Mouse (Mus musculus): ENCODE data around the gene Magi1. TPM values are rescaled to one million over a fixed set of nuclear protein-coding genes. Genes with fewer than 3 reads are reported as not detected.

Magi1 gene
- 6.8 and 8.8 TPM in 2 replicates for polyA plus RNA-seq (2014; fragmentation: Nextera tagmentation; extraction: Ambion mirVana)

DNA sequence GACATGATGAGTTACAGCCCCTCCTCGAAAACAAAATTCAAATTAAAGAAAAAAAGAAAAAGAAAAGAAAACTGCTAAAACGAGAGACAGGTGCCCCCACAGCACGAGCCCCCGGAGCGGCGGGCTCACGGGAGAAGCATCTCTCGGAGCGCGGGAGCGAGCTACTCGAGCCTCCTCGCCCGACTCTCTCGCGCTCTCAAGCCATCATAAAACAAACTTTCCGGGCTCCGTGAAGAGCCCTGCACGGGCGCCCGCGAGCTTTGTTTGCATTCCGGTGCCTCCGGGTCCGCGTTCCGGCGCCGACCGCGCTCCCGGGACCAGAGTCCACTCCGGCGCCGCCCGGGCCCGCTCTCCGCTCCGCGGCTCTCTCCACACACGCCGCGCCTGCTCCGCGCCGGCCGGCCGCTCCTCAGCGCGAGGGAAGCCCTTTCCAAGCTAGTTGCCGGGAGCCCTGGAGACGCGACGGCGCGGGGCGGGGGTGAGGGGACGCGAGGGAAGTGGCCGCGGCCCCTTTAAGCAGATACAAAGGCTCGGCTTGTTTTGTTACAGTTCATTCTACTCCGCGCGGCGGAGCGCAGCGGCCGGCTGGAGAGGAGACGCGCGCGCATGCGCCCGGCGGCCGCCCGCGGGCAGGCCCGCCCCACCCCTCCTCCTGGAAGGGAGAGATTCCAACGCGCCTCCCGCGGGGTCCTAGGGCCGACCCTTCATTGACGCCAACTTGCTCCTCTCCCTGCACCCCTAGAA, at the start of gene Magi1:
Magi1 (minus strand) TSS at position 600 of the 744 bp plus-strand sequence.
- peaks cover under 1% of the 10 kb centered on the region; the same call in 1 of the 2 replicates for H3K9me3 ChIP-seq (ENCODE audit: control insufficient read depth, low read length)
- DNase-seq (ENCODE audit: low spot score): peak; percentile 98
- under 1% methylated on average over 55 of the region's 86 CpGs for WGBS

DNA sequence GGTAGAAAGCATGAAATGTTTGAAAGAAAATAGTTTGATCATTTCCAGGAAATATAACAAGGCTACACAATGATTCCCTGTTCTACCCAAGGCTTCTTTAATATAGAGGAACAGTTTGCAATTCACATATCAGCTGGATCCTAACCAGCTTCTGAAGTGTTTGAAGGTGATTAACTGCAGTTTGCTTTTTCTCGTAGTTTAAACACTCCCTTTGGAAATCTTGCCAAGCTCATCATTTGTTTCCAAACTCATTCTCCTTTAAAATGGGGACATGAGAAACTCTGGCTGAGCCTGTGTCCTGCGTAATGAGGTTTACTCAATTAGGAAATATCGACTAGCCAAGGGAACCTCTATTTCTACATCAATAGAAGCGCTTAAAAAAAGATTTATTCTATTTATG, 43.4 kb upstream of the Magi1 start:
- no peak for DNase-seq (ENCODE audit: low spot score)
- no peak overlapping the region for H3K27ac ChIP-seq (replicated peaks; ENCODE audit: low read depth, low read length)
- no peaks in the 10 kb centered on the region for H3K27me3 ChIP-seq (replicated peaks; ENCODE audit: control insufficient read depth, insufficient read depth, low read length)
- no peak for ATAC-seq (ENCODE audit: low read depth)
- H3K4me1 ChIP-seq (ENCODE audit: control insufficient read depth, insufficient read depth, low read length): no peaks in the 10 kb centered on the region
- 69% methylated on average over 4 of the region's 4 CpGs for WGBS
- no peaks in the 10 kb centered on the region for H3K36me3 ChIP-seq (ENCODE audit: control insufficient read depth, insufficient read depth, low read length)
- H3K9ac ChIP-seq (ENCODE audit: low read depth, low read length): no peak overlapping the region
- no peaks in the 10 kb centered on the region for H3K9me3 ChIP-seq (ENCODE audit: control insufficient read depth, low read length)
- no peak overlapping the region for H3K4me3 ChIP-seq (ENCODE audit: low read depth, low read length)
- H3K4me2 ChIP-seq (ENCODE audit: low read depth, low read length): no peak overlapping the region

More for the DNA sequence above, at the start of gene Magi1:
- Histone ChIP-seq H3K9ac (ENCODE audit: low read depth, low read length) (peak within 1 kb of the TSS; percentile 84), H3K27ac (replicated peaks; ENCODE audit: low read depth, low read length) (peak within 1 kb of the TSS; percentile 97), H3K4me3 (ENCODE audit: low read depth, low read length) (peak within 1 kb of the TSS; percentile 84), H3K27me3 (replicated peaks; ENCODE audit: control insufficient read depth, insufficient read depth, low read length) (no peaks in the 10 kb centered on the region), H3K36me3 (ENCODE audit: control insufficient read depth, insufficient read depth, low read length) (no peaks in the 10 kb centered on the region), H3K4me2 (ENCODE audit: low read depth, low read length) (peak within 1 kb of the TSS; percentile 95), H3K4me1 (ENCODE audit: control insufficient read depth, insufficient read depth, low read length) (peaks cover 13% of the 10 kb centered on the region)
- peak; percentile 97 for ATAC-seq (ENCODE audit: low read depth)

DNA sequence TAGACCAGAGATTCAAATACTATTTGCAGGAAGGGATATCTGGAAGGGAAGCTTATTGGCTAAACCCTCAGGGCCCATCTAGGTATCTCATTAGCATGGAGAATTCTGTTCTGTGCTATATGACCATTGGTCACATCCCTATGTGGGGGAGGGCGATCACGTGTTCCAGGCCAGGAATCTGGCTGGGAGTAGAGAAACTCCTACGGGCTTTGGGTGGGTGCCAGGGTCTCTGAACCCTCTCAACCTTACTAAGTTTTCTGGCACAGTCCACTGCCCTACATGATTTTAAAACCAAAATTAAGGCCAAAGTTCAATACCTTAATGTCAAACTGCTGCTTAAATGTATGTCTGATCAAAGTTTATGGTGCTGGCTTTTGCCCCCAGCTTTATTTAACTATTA, 33.2 kb upstream of the Magi1 start:
- Histone ChIP-seq H3K4me3 (ENCODE audit: low read depth, low read length) (no peak overlapping the region), H3K4me1 (ENCODE audit: control insufficient read depth, insufficient read depth, low read length) (no peaks in the 10 kb centered on the region), H3K27ac (replicated peaks; ENCODE audit: low read depth, low read length) (no peak overlapping the region), H3K36me3 (ENCODE audit: control insufficient read depth, insufficient read depth, low read length) (no peaks in the 10 kb centered on the region), H3K4me2 (ENCODE audit: low read depth, low read length) (no peak overlapping the region), H3K27me3 (replicated peaks; ENCODE audit: control insufficient read depth, insufficient read depth, low read length) (no peaks in the 10 kb centered on the region), H3K9ac (ENCODE audit: low read depth, low read length) (no peak overlapping the region), H3K9me3 (ENCODE audit: control insufficient read depth, low read length) (no peaks in the 10 kb centered on the region)
- WGBS: 89% methylated on average over 3 of the region's 3 CpGs
- ATAC-seq (ENCODE audit: low read depth) (no peak), DNase-seq (ENCODE audit: low spot score) (no peak)

DNA sequence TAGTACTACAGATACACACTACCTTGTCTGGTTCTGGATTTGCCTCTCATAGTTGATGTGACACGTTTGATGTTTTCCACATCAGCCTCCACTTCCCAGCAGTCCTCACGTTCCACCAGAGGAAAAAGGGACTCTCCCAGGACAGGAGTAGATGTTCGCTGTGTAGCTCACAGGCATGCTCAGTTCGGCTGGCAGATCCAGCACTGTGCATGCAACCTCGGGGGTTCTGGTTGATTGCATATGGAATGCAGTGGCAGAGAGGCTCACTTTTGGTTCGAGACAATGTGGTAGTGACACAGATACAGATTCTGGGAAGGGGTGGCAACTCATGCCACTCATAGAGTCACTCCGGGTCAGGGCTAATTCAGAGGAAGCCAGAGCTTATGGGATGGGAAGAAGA, 28.6 kb upstream of the Magi1 start:
- Histone ChIP-seq H3K36me3 (ENCODE audit: control insufficient read depth, insufficient read depth, low read length) (no peaks in the 10 kb centered on the region), H3K9me3 (ENCODE audit: control insufficient read depth, low read length) (no peaks in the 10 kb centered on the region), H3K27ac (replicated peaks; ENCODE audit: low read depth, low read length) (no peak overlapping the region), H3K4me1 (ENCODE audit: control insufficient read depth, insufficient read depth, low read length) (peaks cover 6% of the 10 kb centered on the region; the same call in 1 of the 2 replicates), H3K27me3 (replicated peaks; ENCODE audit: control insufficient read depth, insufficient read depth, low read length) (no peaks in the 10 kb centered on the region), H3K4me2 (ENCODE audit: low read depth, low read length) (no peak overlapping the region), H3K4me3 (ENCODE audit: low read depth, low read length) (no peak overlapping the region), H3K9ac (ENCODE audit: low read depth, low read length) (no peak overlapping the region)
- DNase-seq (ENCODE audit: low spot score) (no peak), ATAC-seq (ENCODE audit: low read depth) (no peak)
- 61% methylated on average over 7 of the region's 7 CpGs for WGBS

DNA sequence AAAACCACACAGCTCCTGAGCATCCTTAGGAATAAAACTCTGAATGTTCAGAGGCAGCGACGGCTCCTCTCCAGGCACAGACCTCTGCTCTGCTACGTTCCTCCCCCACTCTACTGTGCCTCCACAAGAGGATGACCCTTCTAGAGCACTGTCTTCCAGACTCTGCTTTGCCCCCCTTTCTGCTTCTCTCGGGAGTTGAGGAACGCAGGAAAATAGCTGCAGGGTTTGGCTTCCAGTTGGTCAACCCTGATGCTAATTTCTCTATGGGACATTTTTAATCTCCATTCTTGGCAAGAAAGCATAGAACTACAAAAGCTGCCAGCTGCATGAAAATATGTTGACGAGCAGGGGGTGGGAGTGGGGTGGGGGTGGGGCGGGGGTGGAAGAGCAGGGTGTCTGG, 24.8 kb upstream of the Magi1 start:
- Histone ChIP-seq H3K4me2 (ENCODE audit: low read depth, low read length) (peak overlapping the region; percentile 23; the same call in 1 of the 2 replicates), H3K27me3 (replicated peaks; ENCODE audit: control insufficient read depth, insufficient read depth, low read length) (no peaks in the 10 kb centered on the region), H3K27ac (replicated peaks; ENCODE audit: low read depth, low read length) (no peak overlapping the region), H3K36me3 (ENCODE audit: control insufficient read depth, insufficient read depth, low read length) (no peaks in the 10 kb centered on the region), H3K4me3 (ENCODE audit: low read depth, low read length) (no peak overlapping the region), H3K9me3 (ENCODE audit: control insufficient read depth, low read length) (0 out of 2 replicates have a peak, but pooled peaks cover 3% of the 10 kb centered on the region), H3K9ac (ENCODE audit: low read depth, low read length) (no peak overlapping the region), H3K4me1 (ENCODE audit: control insufficient read depth, insufficient read depth, low read length) (peaks cover 6% of the 10 kb centered on the region; the same call in 1 of the 2 replicates)
- DNase-seq (ENCODE audit: low spot score) (peak; percentile 82), ATAC-seq (ENCODE audit: low read depth) (no peak)
- 18% methylated on average over 7 of the region's 7 CpGs for WGBS

DNA sequence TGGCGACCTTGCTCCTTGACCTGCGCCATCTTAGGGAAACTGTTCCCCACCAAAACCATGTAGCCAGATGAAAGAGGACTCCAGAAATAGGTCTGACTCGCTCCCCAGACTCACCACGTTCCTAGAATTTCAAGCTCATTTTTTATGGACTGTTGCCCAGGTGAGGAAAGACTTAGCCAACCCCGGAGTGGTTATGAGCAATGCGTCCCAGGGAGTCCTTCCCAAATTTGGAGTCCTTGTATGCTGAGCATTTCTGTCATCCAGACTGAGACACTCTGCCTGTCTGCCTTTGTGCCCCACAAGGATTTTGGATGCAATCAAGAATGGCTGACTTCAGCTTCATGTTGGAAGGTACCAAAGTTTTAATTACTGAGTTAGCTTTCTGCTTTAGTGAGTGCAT, 19.8 kb upstream of the Magi1 start:
- no peak for ATAC-seq (ENCODE audit: low read depth)
- Histone ChIP-seq H3K27ac (replicated peaks; ENCODE audit: low read depth, low read length) (no peak overlapping the region), H3K27me3 (replicated peaks; ENCODE audit: control insufficient read depth, insufficient read depth, low read length) (no peaks in the 10 kb centered on the region), H3K4me1 (ENCODE audit: control insufficient read depth, insufficient read depth, low read length) (peaks cover 4% of the 10 kb centered on the region; the same call in 1 of the 2 replicates), H3K36me3 (ENCODE audit: control insufficient read depth, insufficient read depth, low read length) (no peaks in the 10 kb centered on the region), H3K9ac (ENCODE audit: low read depth, low read length) (no peak overlapping the region), H3K9me3 (ENCODE audit: control insufficient read depth, low read length) (0 out of 2 replicates have a peak, but pooled peaks cover 3% of the 10 kb centered on the region), H3K4me2 (ENCODE audit: low read depth, low read length) (no peak overlapping the region), H3K4me3 (ENCODE audit: low read depth, low read length) (no peak overlapping the region)
- whole genome bisulfite sequencing: 67% methylated on average over 6 of the region's 6 CpGs
- peak; percentile 30 for DNase-seq (ENCODE audit: low spot score)

DNA sequence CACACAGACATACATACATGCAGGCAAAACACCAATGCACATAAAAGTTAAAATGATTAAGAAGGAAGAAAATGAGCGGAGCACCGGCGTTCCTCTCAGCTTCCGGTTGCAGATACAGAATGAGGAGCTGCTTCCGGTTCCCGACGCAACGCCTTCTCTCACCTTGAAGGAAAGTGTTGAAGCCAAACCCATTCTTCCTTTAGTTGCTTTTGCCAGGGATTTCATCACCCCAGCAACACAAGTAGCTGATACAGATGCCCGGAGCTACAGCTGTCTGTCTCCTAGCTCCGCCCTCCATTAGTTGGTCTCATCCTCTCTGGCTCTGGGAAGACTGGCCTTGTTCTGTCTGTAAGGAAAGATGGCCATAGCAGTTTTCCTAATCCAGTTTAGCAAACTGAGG, 18.1 kb upstream of the Magi1 start:
- no peaks in the 10 kb centered on the region for H3K4me1 ChIP-seq (ENCODE audit: control insufficient read depth, insufficient read depth, low read length)
- H3K9ac ChIP-seq (ENCODE audit: low read depth, low read length): no peak overlapping the region
- no peaks in the 10 kb centered on the region for H3K27me3 ChIP-seq (replicated peaks; ENCODE audit: control insufficient read depth, insufficient read depth, low read length)
- 0 out of 2 replicates have a peak, but pooled peaks cover 3% of the 10 kb centered on the region for H3K9me3 ChIP-seq (ENCODE audit: control insufficient read depth, low read length)
- no peak overlapping the region for H3K27ac ChIP-seq (replicated peaks; ENCODE audit: low read depth, low read length)
- H3K36me3 ChIP-seq (ENCODE audit: control insufficient read depth, insufficient read depth, low read length): no peaks in the 10 kb centered on the region
- no peak overlapping the region for H3K4me3 ChIP-seq (ENCODE audit: low read depth, low read length)
- no peak for ATAC-seq (ENCODE audit: low read depth)
- no peak for DNase-seq (ENCODE audit: low spot score)
- 91% methylated on average over 10 of the region's 10 CpGs for WGBS
- no peak overlapping the region for H3K4me2 ChIP-seq (ENCODE audit: low read depth, low read length)

DNA sequence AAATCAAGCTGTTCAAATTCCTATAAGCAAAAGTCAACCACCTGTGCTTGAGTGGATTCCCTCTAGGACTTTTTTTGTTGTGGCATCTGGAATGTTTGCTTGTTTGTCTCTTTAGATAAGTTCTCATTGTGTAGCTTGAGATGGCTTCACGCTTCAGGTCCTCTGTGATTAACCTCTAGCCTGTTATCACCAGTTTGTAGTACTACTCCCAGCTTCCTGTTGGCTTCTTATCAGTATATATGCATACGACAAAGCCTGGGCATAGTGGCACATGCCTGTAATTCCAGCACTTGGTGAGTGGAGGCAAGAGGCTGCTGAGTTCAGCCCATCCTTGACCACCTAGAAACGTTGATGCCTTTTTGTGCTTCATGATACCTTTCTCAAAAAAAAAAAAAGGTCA, 16.8 kb upstream of the Magi1 start:
- H3K36me3 ChIP-seq (ENCODE audit: control insufficient read depth, insufficient read depth, low read length): no peaks in the 10 kb centered on the region
- ATAC-seq (ENCODE audit: low read depth): no peak
- H3K4me3 ChIP-seq (ENCODE audit: low read depth, low read length): no peak overlapping the region

DNA sequence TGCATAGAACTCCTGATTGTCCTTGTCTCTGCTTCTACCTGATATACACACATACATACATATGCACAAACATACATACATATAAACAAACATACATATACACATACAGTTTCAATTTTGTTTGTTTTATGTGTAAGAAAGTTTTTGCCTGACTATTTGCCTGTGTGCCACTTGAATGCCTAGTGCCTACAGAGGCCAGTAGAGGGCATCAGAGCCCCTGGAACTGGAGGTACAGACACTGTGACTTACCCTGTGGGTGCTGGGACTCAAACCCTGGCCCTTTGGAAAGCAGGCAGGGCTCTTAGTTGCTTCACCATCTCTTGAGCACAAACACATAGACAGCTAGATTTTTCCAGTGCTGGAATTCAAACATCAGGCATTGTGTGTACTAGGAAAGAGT, 3.7 kb upstream of the Magi1 start:
- no peak for ATAC-seq (ENCODE audit: low read depth)
- no peak overlapping the region for H3K4me2 ChIP-seq (ENCODE audit: low read depth, low read length)

More for the DNA sequence above, 16.8 kb upstream of the Magi1 start:
- Histone ChIP-seq H3K9ac (ENCODE audit: low read depth, low read length) (no peak overlapping the region), H3K4me1 (ENCODE audit: control insufficient read depth, insufficient read depth, low read length) (no peaks in the 10 kb centered on the region), H3K27ac (replicated peaks; ENCODE audit: low read depth, low read length) (no peak overlapping the region), H3K9me3 (ENCODE audit: control insufficient read depth, low read length) (no peaks in the 10 kb centered on the region), H3K4me2 (ENCODE audit: low read depth, low read length) (no peak overlapping the region), H3K27me3 (replicated peaks; ENCODE audit: control insufficient read depth, insufficient read depth, low read length) (no peaks in the 10 kb centered on the region)
- DNase-seq (ENCODE audit: low spot score): no peak
- 79% methylated on average over 3 of the region's 3 CpGs for WGBS

More for the DNA sequence above, 3.7 kb upstream of the Magi1 start:
- Histone ChIP-seq H3K27ac (replicated peaks; ENCODE audit: low read depth, low read length) (no peak overlapping the region), H3K9ac (ENCODE audit: low read depth, low read length) (no peak overlapping the region), H3K36me3 (ENCODE audit: control insufficient read depth, insufficient read depth, low read length) (no peaks in the 10 kb centered on the region), H3K4me3 (ENCODE audit: low read depth, low read length) (no peak overlapping the region), H3K9me3 (ENCODE audit: control insufficient read depth, low read length) (peaks cover 8% of the 10 kb centered on the region), H3K4me1 (ENCODE audit: control insufficient read depth, insufficient read depth, low read length) (0 out of 2 replicates have a peak, but pooled peaks cover 5% of the 10 kb centered on the region), H3K27me3 (replicated peaks; ENCODE audit: control insufficient read depth, insufficient read depth, low read length) (no peaks in the 10 kb centered on the region)
- DNase-seq (ENCODE audit: low spot score): no peak
